Comparison of ENCODE assay signal across 9 mouse cellular contexts in the genomic region with DNA sequence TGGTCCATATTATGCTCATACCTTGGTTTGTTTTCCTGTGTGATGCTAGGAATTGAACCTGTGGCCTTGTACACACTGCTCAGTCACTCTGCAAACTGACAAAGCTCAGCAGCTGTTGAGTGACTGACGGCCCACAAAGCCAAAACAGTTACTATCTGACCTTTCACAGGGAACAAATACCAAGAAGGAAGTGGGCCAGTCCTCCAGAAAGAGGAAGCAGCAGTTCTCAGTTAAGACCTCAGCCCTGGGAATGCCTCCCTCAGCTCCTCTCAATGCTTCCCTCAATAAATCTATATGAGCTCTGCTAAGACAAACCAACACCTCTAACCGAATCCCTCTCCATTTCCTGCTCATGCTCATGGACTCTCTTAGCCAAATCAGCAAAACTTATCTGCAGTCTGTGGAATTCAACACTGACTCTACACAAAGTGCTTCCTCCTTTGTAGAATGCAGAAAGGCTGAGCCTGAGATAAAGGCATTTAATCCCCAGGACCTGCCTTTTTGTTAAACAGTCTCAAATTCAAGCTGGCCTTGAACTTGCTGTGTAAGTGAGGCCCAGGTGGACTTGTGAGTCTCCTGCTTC. TPM values are rescaled to one million over a fixed set of nuclear protein-coding genes. Genes with fewer than 3 reads are reported as not detected.
A peak's percentile ranks its signal among the peaks of the same experiment; 100 is the strongest.
DNase-seq lines count a peak whose midpoint lies in the region; ATAC-seq and TF ChIP-seq lines count a peak whose summit lies in the region.
"Had no signal": no experiment of that assay in that cellular context is flagged by ENCODE, and none has a peak within 500 bp of the region (broad histone marks: within the 10 kb centered on the region; RNA-seq: fewer than 3 reads in every experiment).

No protein-coding gene starts in this region.

- 27% methylated on average over 2 of the region's 2 CpGs for WGBS in heart, postnatal 0 days
- 32% methylated on average over 2 of the region's 2 CpGs for WGBS in lung, postnatal 0 days

- no peaks in the 10 kb centered on the region for H3K27me3 ChIP-seq in heart, postnatal 0 days (ENCODE audit: control insufficient read depth, insufficient read depth, low read length)
- no peaks in the 10 kb centered on the region for H3K27me3 ChIP-seq in lung, postnatal 0 days (replicated peaks; ENCODE audit: insufficient read depth, low read length)
- H3K27me3 ChIP-seq: lung, embryonic 15.5 days had no signal

- peak; percentile 71 to 77 for DNase-seq in spleen, postnatal 36 days (ENCODE audit: low spot score in 2 of 2)
- DNase-seq in spleen, postnatal 14 days (ENCODE audit: low spot score in 2 of 2), result no peak
- DNase-seq in heart, postnatal 0 days (ENCODE audit: low spot score), result no peak
- peak; percentile 30 for DNase-seq in lung, postnatal 0 days (ENCODE audit: low spot score)
- no peak for DNase-seq in cerebellum, adult 8-10 months
- no peak for DNase-seq in adrenal gland, adult 18-20 months (ENCODE audit: low spot score in 2 of 2)
- DNase-seq: thymus, postnatal 14 days had no signal

- peak overlapping the region; percentile 14 for H3K27ac ChIP-seq in heart, postnatal 0 days (ENCODE audit: low read depth)
- no peak overlapping the region; the same call in none of the 2 replicates for H3K27ac ChIP-seq in lung, postnatal 0 days (ENCODE audit: low read length)
- H3K27ac ChIP-seq: lung, embryonic 15.5 days had no signal

- no peaks in the 10 kb centered on the region for H3K9me3 ChIP-seq in heart, postnatal 0 days (replicated peaks; ENCODE audit: control insufficient read depth, low read length)
- no peaks in the 10 kb centered on the region for H3K9me3 ChIP-seq in lung, postnatal 0 days (ENCODE audit: low read length)
- H3K9me3 ChIP-seq: lung, embryonic 15.5 days had no signal

- H3K4me3 ChIP-seq in heart, postnatal 0 days (ENCODE audit: low read depth, low read length), result no peak overlapping the region
- H3K4me3 ChIP-seq in lung, postnatal 0 days (ENCODE audit: low read depth, low read length), result no peak overlapping the region
- H3K4me3 ChIP-seq: lung, embryonic 15.5 days had no signal

- H3K36me3 ChIP-seq in heart, postnatal 0 days (replicated peaks; ENCODE audit: control insufficient read depth, insufficient read depth, low read length), result peaks cover 7% of the 10 kb centered on the region; the same call in 1 of the 2 replicates
- no peaks in the 10 kb centered on the region for H3K36me3 ChIP-seq in lung, postnatal 0 days (ENCODE audit: insufficient read depth, low read length)
- H3K36me3 ChIP-seq: lung, embryonic 15.5 days had no signal

- no peak for TF ChIP-seq CTCF in heart, postnatal 0 days (IDR thresholded peaks at IDR 0.05; ENCODE audit: low read depth)
- no peak for TF ChIP-seq CTCF in lung, postnatal 0 days (IDR thresholded peaks at IDR 0.05)

- ATAC-seq in heart, postnatal 0 days (ENCODE audit: insufficient read depth, low read depth), result 0 out of 2 replicates have a peak, but pooled peaks have one; percentile 17
- peak; percentile 17; the same call in 1 of the 2 replicates for ATAC-seq in lung, postnatal 0 days
- ATAC-seq in activated CD4-positive, CD25-positive, alpha-beta regulatory T cell, adult 4 months, result no peak

- no peak overlapping the region for H3K4me2 ChIP-seq in heart, postnatal 0 days (ENCODE audit: low read depth, low read length)
- no peak overlapping the region for H3K4me2 ChIP-seq in lung, postnatal 0 days (replicated peaks; ENCODE audit: low read depth, low read length)
- H3K4me2 ChIP-seq: lung, embryonic 15.5 days had no signal

- no peak for TF ChIP-seq EP300 in heart, postnatal 0 days (IDR thresholded peaks at IDR 0.05; ENCODE audit: low read depth)
- no peak for TF ChIP-seq EP300 in lung, postnatal 0 days (IDR thresholded peaks at IDR 0.05)

- no peak overlapping the region for H3K9ac ChIP-seq in heart, postnatal 0 days (replicated peaks; ENCODE audit: low read depth, low read length)
- no peak overlapping the region for H3K9ac ChIP-seq in lung, postnatal 0 days (replicated peaks; ENCODE audit: low read depth)
- H3K9ac ChIP-seq: lung, embryonic 15.5 days had no signal

- H3K4me1 ChIP-seq in heart, postnatal 0 days (ENCODE audit: control insufficient read depth, insufficient read depth), result no peaks in the 10 kb centered on the region
- no peaks in the 10 kb centered on the region for H3K4me1 ChIP-seq in lung, postnatal 0 days (ENCODE audit: insufficient read depth, low read depth, low read length)
- H3K4me1 ChIP-seq: lung, embryonic 15.5 days had no signal

RNA-seq across cellular contexts. Expression of a gene that starts 17.3 kb away (rescaled TPM):
- total RNA-seq in heart, postnatal 0 days (2014; rRNA removed; ENCODE audit: low replicate concordance), result 4.9 and 6.6 TPM in 2 replicates
- 4.2 and 4.3 TPM in 2 replicates for polyA plus RNA-seq in heart, postnatal 0 days (2015; fragmentation: Nextera tagmentation; extraction: Ambion mirVana)
- polyA plus RNA-seq in lung, postnatal 0 days (2015; fragmentation: Nextera tagmentation; extraction: Ambion mirVana), result 4.1 and 4.5 TPM in 2 replicates
- 10 to 100 TPM in 1 of 2 experiments, 1 to 10 TPM in 1; 9.3 to 11.2 TPM for polyA plus RNA-seq in activated CD4-positive, CD25-positive, alpha-beta regulatory T cell, adult 4 months (2017; shearing (Covaris generic))
- 10 to 100 TPM; 12.8 to 15.3 TPM for total RNA-seq in adrenal gland, adult 18-20 months (2021)

RNA-seq across cellular contexts. Expression of a gene that starts 17.5 kb away (rescaled TPM):
- total RNA-seq in heart, postnatal 0 days (2014; rRNA removed; ENCODE audit: low replicate concordance), result 0.70 TPM in 1 of 2 replicates, not detected in the other
- polyA plus RNA-seq in heart, postnatal 0 days (2015; fragmentation: Nextera tagmentation; extraction: Ambion mirVana), result 0.29 and 0.37 TPM in 2 replicates
- polyA plus RNA-seq in lung, postnatal 0 days (2015; fragmentation: Nextera tagmentation; extraction: Ambion mirVana), result 3.4 TPM in 2 replicates
- polyA plus RNA-seq in activated CD4-positive, CD25-positive, alpha-beta regulatory T cell, adult 4 months (2017; shearing (Covaris generic)), result under 1 TPM; 0.38 to 0.46 TPM
- 1 to 10 TPM; 1.4 to 1.8 TPM for total RNA-seq in adrenal gland, adult 18-20 months (2021)

RNA-seq across cellular contexts. Expression of a gene that starts 39.7 kb away (rescaled TPM):
- 1.8 and 2.6 TPM in 2 replicates for total RNA-seq in heart, postnatal 0 days (2014; rRNA removed; ENCODE audit: low replicate concordance)
- polyA plus RNA-seq in heart, postnatal 0 days (2015; fragmentation: Nextera tagmentation; extraction: Ambion mirVana), result 1.8 and 2.4 TPM in 2 replicates
- 24.6 and 30.7 TPM in 2 replicates for polyA plus RNA-seq in lung, postnatal 0 days (2015; fragmentation: Nextera tagmentation; extraction: Ambion mirVana)
- not detected for polyA plus RNA-seq in activated CD4-positive, CD25-positive, alpha-beta regulatory T cell, adult 4 months (2017; shearing (Covaris generic))
- not detected for total RNA-seq in adrenal gland, adult 18-20 months (2021)

RNA-seq across cellular contexts. Expression of a gene that starts 51.2 kb away (rescaled TPM):
- total RNA-seq in heart, postnatal 0 days (2014; rRNA removed; ENCODE audit: low replicate concordance), result 7.3 and 16.4 TPM in 2 replicates
- polyA plus RNA-seq in heart, postnatal 0 days (2015; fragmentation: Nextera tagmentation; extraction: Ambion mirVana), result 6.7 TPM in 2 replicates
- 8.8 and 11.2 TPM in 2 replicates for polyA plus RNA-seq in lung, postnatal 0 days (2015; fragmentation: Nextera tagmentation; extraction: Ambion mirVana)
- 1 to 10 TPM; 5.4 TPM for polyA plus RNA-seq in activated CD4-positive, CD25-positive, alpha-beta regulatory T cell, adult 4 months (2017; shearing (Covaris generic))
- 10 to 100 TPM; 67.2 to 70.7 TPM for total RNA-seq in adrenal gland, adult 18-20 months (2021)

Comparison
In these comparisons a context has a peak if more than half of its experiments do, and no peak if none do; other contexts are left out.
1. DNase-seq: peak in spleen, postnatal 36 days (2 of 2) and lung, postnatal 0 days (single experiment); none in spleen, postnatal 14 days (0 of 2), heart, postnatal 0 days (single experiment), cerebellum, adult 8-10 months (single experiment) and adrenal gland, adult 18-20 months (0 of 2).